Mouse (Mus musculus) layer of hippocampus, adult 2 months (tissue): ENCODE results near the gene Pck2. TPM values are rescaled to one million over a fixed set of nuclear protein-coding genes. Genes with fewer than 3 reads are reported as not detected.

Experiments used
- DNase-seq, 2 experiments: peaks; one replicate each; pipeline ENCODE4 v3.0.0; 2022; ENCODE audit warnings: low spot score in 2 of 2
- H3K27ac ChIP-seq: fragments of 200-600 bp; 2 replicates; pipeline ENCODE4 v1.8.1; 2022
- H3K4me3 ChIP-seq: fragments of 200-600 bp; 2 replicates; pipeline ENCODE4 v1.8.1; 2022; ENCODE audit warnings: mild to moderate bottlenecking
- CTCF ChIP-seq: fragments of 200-600 bp; conservative IDR thresholded peaks from 2 replicates; pipeline ENCODE4 v1.8.1; 2022; ENCODE audit warnings: antibody characterized with exemption, mild to moderate bottlenecking, moderate library complexity
- total RNA-seq, 2 experiments: library from RNA; stranded (reverse); gene quantifications; 2 replicates each; pipeline ENCODE4 v1.2.3; 2021

Pck2 gene
- total RNA-seq, 2 experiments from 2014 or later, result 45.0 to 47.6 TPM

GRCm38 (mm10) chr14:55584303-55584701 lies 44.2 kb downstream of the Pck2 start:
- H3K27ac ChIP-seq, result peak overlapping the region; percentile 93
- peak overlapping the region; percentile 84 for H3K4me3 ChIP-seq
- DNase-seq, result no peak
- no peak for TF ChIP-seq CTCF

- no peak for TF ChIP-seq CTCF
- Histone ChIP-seq H3K4me3 (peak within 1 kb of the TSS; percentile 84), H3K27ac (peak within 1 kb of the TSS; percentile 93)
- DNase-seq, result peak; percentile 61 to 66
These were observed 44.9 kb downstream of the Pck2 start, which contains the start of gene Emc9 for GRCm38 (mm10) chr14:55584702-55585565. Emc9 (minus strand) TSS chr14:55585302.

GRCm38 (mm10) chr14:55585566-55585960 lies 45.5 kb downstream of the Pck2 start:
- no peak for TF ChIP-seq CTCF
- no peak for DNase-seq
- Histone ChIP-seq H3K27ac (peak overlapping the region; percentile 93), H3K4me3 (peak overlapping the region; percentile 84)

GRCm38 (mm10) chr14:55586149-55586548 lies 46.1 kb downstream of the Pck2 start:
- no peak overlapping the region for H3K27ac ChIP-seq
- no peak for TF ChIP-seq CTCF
- no peak for DNase-seq

GRCm38 (mm10) chr14:55589271-55589670 lies 49.2 kb downstream of the Pck2 start:
- TF ChIP-seq CTCF, result no peak
- H3K27ac ChIP-seq, result no peak overlapping the region
- no peak for DNase-seq
- H3K4me3 ChIP-seq, result no peak overlapping the region

More at GRCm38 (mm10) chr14:55586149-55586548, 46.1 kb downstream of the Pck2 start:
- H3K4me3 ChIP-seq, result no peak overlapping the region

GRCm38 (mm10) chr14:55589771-55590448 lies 49.8 kb downstream of the Pck2 start:
- TF ChIP-seq CTCF, result no peak
- Histone ChIP-seq H3K27ac (peak overlapping the region; percentile 82; the same call in 1 of the 2 replicates), H3K4me3 (peak overlapping the region; percentile 96)
- DNase-seq, result no peak

GRCm38 (mm10) chr14:55590748-55591330 lies 50.8 kb downstream of the Pck2 start, which contains the start of gene Psme2:
Psme2 (minus strand) TSS chr14:55591113.
- DNase-seq, result peak; percentile 86 to 97
- H3K4me3 ChIP-seq, result peak within 1 kb of the TSS; percentile 96
- peak within 1 kb of the TSS; percentile 99 for H3K27ac ChIP-seq
- TF ChIP-seq CTCF, result no peak

GRCm38 (mm10) chr14:55591331-55591891 lies 51.3 kb downstream of the Pck2 start, which contains the start of gene Rnf31:
Rnf31 (plus strand) TSS chr14:55591708.
- DNase-seq, result peak; percentile 88 to 96
- peak within 1 kb of the TSS; percentile 96 for H3K4me3 ChIP-seq
- no peak for TF ChIP-seq CTCF
- H3K27ac ChIP-seq, result peak within 1 kb of the TSS; percentile 99

GRCm38 (mm10) chr14:55592226-55592625 lies 52.2 kb downstream of the Pck2 start:
- no peak for DNase-seq
- peak overlapping the region; percentile 99 for H3K27ac ChIP-seq
- peak overlapping the region; percentile 96 for H3K4me3 ChIP-seq
- no peak for TF ChIP-seq CTCF

GRCm38 (mm10) chr14:55596036-55596690 lies 56.1 kb downstream of the Pck2 start:
- Histone ChIP-seq H3K4me3 (no peak overlapping the region), H3K27ac (peak overlapping the region; percentile 67)
- DNase-seq, result peak in 1 of 2 experiments; percentile 36
- TF ChIP-seq CTCF, result no peak

- Histone ChIP-seq H3K27ac (no peak overlapping the region), H3K4me3 (no peak overlapping the region)
- no peak for DNase-seq
- TF ChIP-seq CTCF, result no peak
These were observed 58.7 kb downstream of the Pck2 start for GRCm38 (mm10) chr14:55598521-55599390.

Other genes with a start within 250 kb of the Pck2 start
- gene Dhrs4, start 61.5 kb upstream of the Pck2 start, total RNA-seq, result 10 to 100 TPM; 18.6 to 23.7 TPM
- 10 to 100 TPM; 57.9 to 64.4 TPM for gene Carmil3, start 49.6 kb upstream of the Pck2 start, total RNA-seq
- 100 to 1,000 TPM; 723 to 730 TPM for gene Cpne6, start 29.8 kb upstream of the Pck2 start, total RNA-seq
- 1 to 10 TPM; 2.2 to 3.6 TPM for gene Nrl, start 15.3 kb upstream of the Pck2 start, total RNA-seq
- gene Dcaf11, start 19.7 kb downstream of the Pck2 start, total RNA-seq, result 10 to 100 TPM; 84.2 to 87.6 TPM
- under 1 TPM in 1 of 2 experiments, not detected in 1; 0.92 TPM for gene A730061H03Rik, start 20.1 kb downstream of the Pck2 start, total RNA-seq
- not detected for gene Fitm1, start 35.4 kb downstream of the Pck2 start, total RNA-seq
- 10 to 100 TPM; 55.5 to 61.2 TPM for gene Psme1, start 37.9 kb downstream of the Pck2 start, total RNA-seq
- gene Emc9, start 45.0 kb downstream of the Pck2 start, total RNA-seq, result 10 to 100 TPM; 43.5 to 49.7 TPM
- gene Psme2, start 50.8 kb downstream of the Pck2 start, total RNA-seq, result 10 to 100 TPM; 45.2 to 60.4 TPM
- gene Rnf31, start 51.4 kb downstream of the Pck2 start, total RNA-seq, result 10 to 100 TPM; 46.3 to 47.0 TPM
- gene Irf9, start 63.3 kb downstream of the Pck2 start, total RNA-seq, result 10 to 100 TPM; 11.6 to 12.1 TPM
- 1 to 10 TPM; 1.9 to 2.5 TPM for gene Rec8, start 77.8 kb downstream of the Pck2 start, total RNA-seq
- gene Ipo4, start 95.7 kb downstream of the Pck2 start, total RNA-seq, result 100 to 1,000 TPM; 139 to 142 TPM
- 1 to 10 TPM; 2.6 to 6.5 TPM for gene Gm49378, start 97.6 kb downstream of the Pck2 start, total RNA-seq
- 10 to 100 TPM; 40.4 to 45.8 TPM for gene Tm9sf1, start 103.5 kb downstream of the Pck2 start, total RNA-seq
- 1 to 10 TPM in 1 of 2 experiments, under 1 TPM in 1; 0.96 to 1.6 TPM for gene Tssk4, start 109.9 kb downstream of the Pck2 start, total RNA-seq
- 10 to 100 TPM; 51.2 to 55.4 TPM for gene Mdp1, start 120.2 kb downstream of the Pck2 start, total RNA-seq
- gene Gmpr2, start 131.7 kb downstream of the Pck2 start, total RNA-seq, result 10 to 100 TPM; 26.0 to 26.1 TPM
- 100 to 1,000 TPM; 301 to 309 TPM for gene Nedd8, start 131.9 kb downstream of the Pck2 start, total RNA-seq
- gene Tinf2, start 141.6 kb downstream of the Pck2 start, total RNA-seq, result 10 to 100 TPM; 15.2 to 16.2 TPM
- gene Tgm1, start 173.7 kb downstream of the Pck2 start, total RNA-seq, result not detected
- 10 to 100 TPM; 44.9 to 49.5 TPM for gene Rabggta, start 182.0 kb downstream of the Pck2 start, total RNA-seq
- gene Dhrs1, start 205.4 kb downstream of the Pck2 start, total RNA-seq, result 10 to 100 TPM; 82.4 to 91.1 TPM
- gene Nop9, start 205.4 kb downstream of the Pck2 start, total RNA-seq, result 10 to 100 TPM; 11.8 to 13.1 TPM
- 1 to 10 TPM; 1.4 to 1.6 TPM for gene Cideb, start 218.2 kb downstream of the Pck2 start, total RNA-seq
- gene Ltb4r2, start 221.2 kb downstream of the Pck2 start, total RNA-seq, result under 1 TPM in 1 of 2 experiments, not detected in 1; 0.22 TPM
- gene Ltb4r1, start 225.7 kb downstream of the Pck2 start, total RNA-seq, result not detected
- 1 to 10 TPM; 4.4 to 5.6 TPM for gene Adcy4, start 243.8 kb downstream of the Pck2 start, total RNA-seq
- 1 to 10 TPM; 1.2 to 2.9 TPM for gene Ripk3, start 248.6 kb downstream of the Pck2 start, total RNA-seq